Mouse (Mus musculus) spleen, adult 2 months (tissue): ENCODE data around the gene Nudt14. TPM values are rescaled to one million over a fixed set of nuclear protein-coding genes. Genes with fewer than 3 reads are reported as not detected.

Experiments used
- DNase-seq, 2 experiments: peaks; one replicate each; pipeline versions ENCODE4 v3.0.0 to v3.0.0-alpha.2; 2012 to 2021; ENCODE audit warnings: low spot score in 2 of 2, low read depth in 1 of 2
- H3K27ac ChIP-seq: fragments of 200-500 bp; 2 replicates; pipeline ENCODE4 v1.5.1; 2012; ENCODE audit warnings: low read length, inconsistent platforms; ENCODE audit not compliant: insufficient read depth
- H3K27me3 ChIP-seq: fragments of 200-500 bp; 2 replicates; pipeline ENCODE4 v1.6.1; 2012; ENCODE audit warnings: mild to moderate bottlenecking, moderate library complexity, low read length, inconsistent platforms; ENCODE audit not compliant: control insufficient read depth, insufficient read depth
- H3K36me3 ChIP-seq: fragments of 200-500 bp; 2 replicates; pipeline ENCODE4 v1.6.1; 2012; ENCODE audit warnings: mild to moderate bottlenecking, low read length, inconsistent platforms; ENCODE audit not compliant: control insufficient read depth, insufficient read depth
- H3K4me1 ChIP-seq: fragments of 200-500 bp; 2 replicates; pipeline ENCODE4 v1.6.1; 2011; ENCODE audit warnings: inconsistent platforms; ENCODE audit not compliant: control insufficient read depth, insufficient read depth, insufficient read length
- H3K4me3 ChIP-seq: fragments of 200-500 bp; 2 replicates; pipeline ENCODE4 v1.5.1; 2011; ENCODE audit warnings: mild to moderate bottlenecking, inconsistent platforms; ENCODE audit not compliant: insufficient read depth, insufficient read length; ENCODE audit errors: extremely low read depth
- CTCF ChIP-seq: fragments of 200-500 bp; IDR thresholded peaks from 2 replicates; pipeline ENCODE4 v1.5.1; 2011; ENCODE audit warnings: mild to moderate bottlenecking, inconsistent platforms; ENCODE audit not compliant: insufficient read depth, insufficient read length, insufficient replicate concordance; ENCODE audit errors: extremely low read depth
- POLR2A ChIP-seq: fragments of 200-500 bp; IDR thresholded peaks from 2 replicates; pipeline ENCODE4 v1.6.1; 2011; ENCODE audit warnings: low read depth, low read length, inconsistent platforms
- WGBS: fragments of 180-500 bp; shearing (Covaris S2); methylation state at CpG from one replicate; pipeline ENCODE4 v1.1.7; 2018; 5-methylcytosine and 5-hydroxymethylcytosine counted together
- polyA plus RNA-seq: library from polyadenylated mRNA; depleted of rRNA; stranded (reverse); fragments of >200 nt; gene quantifications from 2 replicates; pipeline ENCODE4 v1.2.3, GENCODE M21; 2012

Gene Nudt14
- polyA plus RNA-seq, 1 experiment, result 25.4 TPM

DNA sequence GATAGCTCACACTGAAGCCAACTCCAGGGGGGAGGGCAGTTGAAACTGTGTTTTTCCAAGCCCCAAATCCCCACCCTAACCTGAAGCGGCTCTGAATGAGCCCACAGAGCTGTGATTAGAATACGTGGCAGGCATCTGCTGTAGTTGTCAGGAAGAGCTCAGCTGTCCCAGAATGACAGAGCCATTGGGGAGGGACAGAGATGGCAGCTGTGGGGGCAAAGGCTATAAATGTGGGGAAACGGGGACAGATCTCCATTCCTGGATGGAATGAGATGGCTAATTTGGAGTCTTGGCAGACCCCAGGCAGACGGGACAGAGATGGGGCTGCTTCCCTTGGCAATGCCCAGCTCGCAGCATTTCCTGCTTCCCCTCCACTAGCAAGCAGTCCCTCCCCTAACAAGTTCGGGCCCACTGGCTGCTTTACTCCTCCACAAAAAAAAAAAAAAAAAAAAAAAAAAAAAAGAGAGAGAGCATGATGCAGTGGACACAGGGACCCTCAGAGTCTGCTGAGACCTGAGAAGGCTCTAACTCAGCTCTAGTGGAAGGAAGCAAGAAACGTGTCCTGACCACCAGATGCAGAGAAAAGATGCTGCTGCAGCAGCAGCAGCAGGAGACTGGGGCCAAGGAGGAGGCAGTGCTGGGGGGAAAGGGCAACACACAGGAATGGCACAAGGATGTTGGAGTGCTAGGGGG lies 9.4 kb upstream of the Nudt14 start:
- DNase-seq, result no peak
- no peak for TF ChIP-seq CTCF
- TF ChIP-seq POLR2A, result no peak
- no peak overlapping the region for H3K4me3 ChIP-seq
- H3K4me1 ChIP-seq, result peaks cover 4% of the 10 kb centered on the region; the same call in 1 of the 2 replicates
- H3K27ac ChIP-seq, result no peak overlapping the region
- WGBS, result 32% methylated on average over 7 of the region's 7 CpGs
- no peaks in the 10 kb centered on the region; the same call in 1 of the 2 replicates for H3K36me3 ChIP-seq
- H3K27me3 ChIP-seq, result peaks cover 8% of the 10 kb centered on the region

DNA sequence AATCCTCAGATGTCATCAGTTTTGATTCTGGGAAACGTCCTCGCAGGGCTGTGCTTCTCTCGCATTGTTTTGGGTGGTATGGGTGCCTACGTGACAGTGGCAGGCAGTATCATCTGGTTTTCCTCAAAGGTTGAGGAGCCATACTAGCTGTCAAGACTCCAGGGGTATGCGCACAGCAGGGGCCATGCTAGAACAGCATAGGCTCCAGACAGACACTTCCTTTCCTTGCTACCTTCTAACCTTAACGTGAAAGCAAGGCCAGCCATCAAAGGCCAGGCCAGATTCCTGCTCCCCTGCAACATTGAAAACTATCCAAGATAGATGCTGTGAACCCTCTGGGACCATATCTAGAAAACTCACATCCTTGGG lies 8.8 kb upstream of the Nudt14 start:
- Histone ChIP-seq H3K36me3 (no peaks in the 10 kb centered on the region; the same call in 1 of the 2 replicates), H3K27me3 (peaks cover 8% of the 10 kb centered on the region), H3K4me3 (peak overlapping the region; percentile 55; the same call in 1 of the 2 replicates), H3K27ac (no peak overlapping the region), H3K4me1 (peaks cover 4% of the 10 kb centered on the region; the same call in 1 of the 2 replicates)
- TF ChIP-seq CTCF (no peak), POLR2A (no peak)
- no peak for DNase-seq
- WGBS, result 17% methylated on average over 6 of the region's 6 CpGs

DNA sequence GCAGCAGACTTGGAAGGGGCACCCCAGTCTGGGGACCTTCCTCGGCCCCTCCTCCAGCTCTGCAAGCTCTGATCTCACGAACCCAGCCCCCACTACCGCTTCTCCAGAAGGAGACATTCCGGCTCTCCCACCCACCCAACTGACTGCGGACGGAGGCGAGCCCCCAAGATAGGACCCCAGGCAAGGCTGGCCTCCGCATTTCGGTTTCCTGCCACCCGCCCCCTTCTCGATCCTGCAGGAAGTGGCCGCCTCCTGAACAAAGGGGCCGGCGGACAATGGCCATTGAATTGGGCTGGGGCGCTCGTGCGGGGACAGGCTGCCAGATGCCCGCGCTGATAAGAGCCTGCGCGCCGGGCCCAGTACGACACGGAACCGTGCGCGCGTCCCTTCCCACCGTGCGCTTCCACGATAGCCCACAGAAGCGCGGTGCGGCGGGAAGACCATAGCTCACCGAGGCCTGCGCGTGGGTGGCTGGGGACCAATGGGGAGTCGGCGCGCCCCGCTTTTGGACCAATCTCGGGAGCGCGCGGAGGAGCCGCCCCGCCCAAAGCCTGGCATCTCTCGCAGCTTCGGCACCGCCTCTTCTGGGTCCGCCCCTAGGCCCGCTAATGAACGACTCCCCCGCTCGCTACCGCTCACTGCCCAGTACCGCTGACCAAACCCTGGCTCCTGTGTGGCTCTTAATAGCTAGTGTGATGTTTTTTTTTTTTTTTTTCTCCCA lies 8.3 kb upstream of the Nudt14 start:
- 1% methylated on average over 58 of the region's 58 CpGs for WGBS
- Histone ChIP-seq H3K27me3 (peaks cover 8% of the 10 kb centered on the region), H3K36me3 (no peaks in the 10 kb centered on the region), H3K4me1 (peaks cover 4% of the 10 kb centered on the region; the same call in 1 of the 2 replicates), H3K4me3 (peak overlapping the region; percentile 55; the same call in 1 of the 2 replicates), H3K27ac (0 out of 2 replicates have a peak overlapping the region, but pooled peaks have one; percentile 6)
- peak in 1 of 2 experiments; percentile 66 for DNase-seq
- no peak for TF ChIP-seq CTCF
- TF ChIP-seq POLR2A, result no peak

DNA sequence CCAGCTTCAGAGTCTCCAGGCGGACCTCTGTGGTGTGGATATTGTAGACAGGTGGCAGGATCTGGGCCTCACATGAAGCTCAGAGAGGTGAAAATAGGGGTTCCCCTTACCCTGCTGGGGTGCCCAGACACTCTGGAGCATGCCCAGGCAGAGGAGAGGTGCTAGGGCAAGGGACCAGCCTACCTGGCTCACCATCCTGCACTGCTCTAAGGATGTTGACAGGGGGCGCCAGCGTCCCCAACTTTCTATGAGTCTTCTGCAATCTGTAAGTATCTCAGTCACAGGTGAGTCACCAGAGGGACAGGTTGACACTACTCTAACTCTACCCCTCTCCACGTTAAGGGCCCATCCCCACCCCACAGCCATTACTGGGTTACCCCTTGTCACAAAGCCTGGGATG lies 5.4 kb upstream of the Nudt14 start:
- TF ChIP-seq CTCF (peak; percentile 32; the same call in 1 of the 2 replicates), POLR2A (no peak)
- whole genome bisulfite sequencing, result 35% methylated on average over 4 of the region's 4 CpGs
- Histone ChIP-seq H3K27ac (no peak overlapping the region), H3K4me1 (peaks cover 5% of the 10 kb centered on the region; the same call in 1 of the 2 replicates), H3K4me3 (no peak overlapping the region), H3K27me3 (peaks cover 8% of the 10 kb centered on the region), H3K36me3 (no peaks in the 10 kb centered on the region)
- peak in 1 of 2 experiments; percentile 19 for DNase-seq

DNA sequence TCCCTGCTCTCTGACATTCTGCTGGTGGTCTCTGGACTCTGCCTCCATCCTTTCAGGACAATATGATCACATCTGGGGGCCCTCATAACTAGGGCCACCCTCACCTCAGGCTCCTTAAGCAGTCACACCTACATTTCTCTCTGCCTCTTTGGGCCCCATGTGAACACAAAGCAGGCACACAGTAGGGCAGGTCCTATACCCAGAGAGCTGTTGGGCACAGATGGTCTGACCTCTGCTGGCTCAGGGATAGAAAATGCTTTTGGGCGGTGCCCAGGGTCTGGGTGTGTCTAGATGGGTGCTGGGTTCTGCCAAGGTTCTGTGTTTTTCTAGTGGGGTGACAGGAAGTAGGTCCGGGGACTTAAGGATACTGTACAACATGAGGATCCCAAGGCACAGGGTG lies 1.7 kb upstream of the Nudt14 start:
- H3K27me3 ChIP-seq, result no peaks in the 10 kb centered on the region
- TF ChIP-seq POLR2A, result no peak
- TF ChIP-seq CTCF, result no peak
- 79% methylated on average over 2 of the region's 2 CpGs for WGBS
- H3K27ac ChIP-seq, result no peak overlapping the region
- peaks cover 13% of the 10 kb centered on the region; the same call in 1 of the 2 replicates for H3K4me1 ChIP-seq
- no peaks in the 10 kb centered on the region for H3K36me3 ChIP-seq
- no peak for DNase-seq
- H3K4me3 ChIP-seq, result no peak overlapping the region

DNA sequence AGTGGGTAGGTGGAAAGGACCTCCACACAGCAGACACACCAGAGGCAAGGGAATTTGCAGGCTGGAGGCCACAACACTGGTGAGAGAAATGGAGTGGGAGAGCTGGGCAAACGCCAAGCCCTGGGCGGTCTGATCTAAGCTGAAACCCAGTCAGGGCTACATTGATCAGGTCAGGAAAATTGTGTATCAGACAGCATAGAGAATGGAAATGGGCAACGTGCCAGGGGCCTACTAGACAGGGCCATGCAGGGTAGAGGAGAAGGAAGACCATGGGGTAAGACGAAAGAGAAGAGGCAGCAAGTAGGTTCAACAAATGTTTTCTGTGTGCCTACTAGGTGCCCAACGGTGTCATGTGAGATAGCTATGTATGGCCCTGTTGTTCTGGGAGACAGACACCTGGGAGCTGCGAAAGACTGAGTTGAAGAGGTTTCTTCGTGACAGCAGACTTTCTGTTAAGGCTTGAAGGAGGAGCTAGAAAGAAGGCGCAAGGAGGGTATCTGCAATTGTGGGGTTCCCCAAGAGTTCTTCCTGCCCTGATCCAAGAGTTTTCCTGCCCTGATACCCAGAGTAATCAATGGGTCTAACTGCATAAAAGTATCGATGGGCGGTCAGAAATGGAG lies 658 bp downstream of the Nudt14 start:
- H3K27ac ChIP-seq, result no peak overlapping the region
- no peaks in the 10 kb centered on the region for H3K27me3 ChIP-seq
- no peak for TF ChIP-seq POLR2A
- no peak for TF ChIP-seq CTCF
- no peaks in the 10 kb centered on the region for H3K36me3 ChIP-seq
- peaks cover 13% of the 10 kb centered on the region; the same call in 1 of the 2 replicates for H3K4me1 ChIP-seq
- peak overlapping the region; percentile 98 for H3K4me3 ChIP-seq
- 51% methylated on average over 10 of the region's 10 CpGs for WGBS
- DNase-seq, result no peak
